Mouse (Mus musculus) cerebellum, postnatal 25 days (tissue): ENCODE results near the gene Scgb2b3.

Experiments
- DNase-seq, 2 experiments: peaks; one replicate each; pipeline ENCODE4 v3.0.0; 2021; ENCODE audit warnings: mixed read lengths in 2 of 2

Scgb2b3 gene

DNA sequence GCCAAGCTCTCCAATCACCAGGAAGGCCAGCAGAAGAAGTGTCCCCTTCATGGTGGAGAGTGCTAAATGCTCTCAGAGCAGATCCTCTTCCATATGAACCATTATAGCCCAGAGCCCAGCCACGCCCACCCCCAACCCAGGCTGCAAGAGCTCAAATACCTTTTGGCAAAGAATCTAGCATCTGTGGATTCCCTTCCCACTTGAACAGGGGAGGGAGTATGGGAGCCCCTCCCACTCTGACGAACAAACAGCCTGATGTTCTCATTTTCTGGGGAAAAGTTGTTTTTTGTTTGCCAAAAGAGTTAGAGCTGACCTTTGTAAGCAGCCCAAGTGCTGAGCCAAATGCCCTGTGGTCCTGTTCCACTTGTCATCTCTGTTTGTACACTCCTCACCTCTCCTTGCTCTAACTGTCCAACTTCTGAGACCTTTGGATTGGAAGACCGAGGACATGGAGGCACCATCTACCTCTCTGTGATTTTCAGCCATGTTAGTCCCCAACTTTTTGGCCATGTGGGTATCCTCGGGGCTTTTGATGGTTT, at the start of gene Scgb2b3:
Scgb2b3 (minus strand) TSS at position 51 of the 539 bp plus-strand sequence.
- no peak for DNase-seq

DNA sequence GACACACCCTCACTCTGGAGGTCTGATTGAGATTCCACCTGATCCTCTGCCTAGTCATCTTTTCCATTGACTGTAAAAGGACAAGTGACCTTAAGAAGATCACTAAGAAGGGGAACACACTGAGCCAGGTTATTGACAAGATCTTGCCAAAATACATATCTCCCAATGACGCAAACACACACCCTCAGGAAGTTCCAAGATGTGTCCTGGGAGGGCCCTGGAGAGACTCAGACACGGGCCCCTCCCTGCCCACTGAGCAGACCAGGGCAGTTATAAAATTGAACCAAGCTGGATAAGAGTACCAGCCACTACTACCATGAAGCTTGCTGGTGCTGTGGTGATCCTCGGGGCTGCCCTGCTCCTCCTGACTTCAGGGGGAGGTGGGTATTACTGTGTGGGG, 13.4 kb upstream of the Scgb2b3 start, which contains the start of gene Scgb1b3:
Scgb1b3 (plus strand) TSS at position 301 of the 400 bp plus-strand sequence.
- no peak for DNase-seq
